Mouse (Mus musculus): ENCODE results near the gene Arhgef28. TPM values are rescaled to one million over a fixed set of nuclear protein-coding genes. Genes with fewer than 3 reads are reported as not detected.

Arhgef28 gene
- total and polyA plus RNA-seq, 3 experiments: not detected

DNA sequence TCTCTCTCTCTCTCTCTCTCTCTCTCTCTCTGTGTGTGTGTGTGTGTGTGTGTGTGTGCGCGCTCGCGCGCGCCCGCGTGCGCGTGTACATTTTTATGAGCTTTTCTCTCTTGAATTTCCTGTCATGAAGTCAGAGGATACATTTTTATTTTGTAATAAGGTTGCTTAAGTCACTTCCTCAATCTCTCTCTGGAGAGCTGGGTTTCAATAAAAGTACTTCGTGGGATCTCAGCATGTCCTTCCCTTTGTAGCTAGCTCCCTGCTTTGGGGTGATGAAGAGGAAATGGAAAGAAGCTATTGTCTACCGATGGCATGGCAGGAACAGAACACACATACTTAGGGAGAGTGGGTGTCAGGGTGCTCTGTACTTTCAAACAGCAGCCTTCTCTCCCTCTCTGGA lies 336.8 kb downstream of the Arhgef28 start:
- no peaks in the 10 kb centered on the region for H3K27me3 ChIP-seq (ENCODE audit: control insufficient read depth in 1 of 2, insufficient read depth in 2 of 2, low read length in 2 of 2)
- H3K9me3 ChIP-seq (replicated peaks; ENCODE audit: insufficient read depth, low read length): no peaks in the 10 kb centered on the region
- H3K4me3 ChIP-seq (ENCODE audit: control insufficient read depth in 1 of 2, insufficient read depth in 1 of 2, low read depth in 2 of 2, low read length in 2 of 2): no peak overlapping the region
- no peaks in the 10 kb centered on the region for H3K79me2 ChIP-seq (ENCODE audit: control insufficient read depth, insufficient read depth, low read length, poor library complexity)
- H3K27ac ChIP-seq (ENCODE audit: control insufficient read depth, low read depth, low read length): no peak overlapping the region
- DNase-seq (ENCODE audit: low read depth, low spot score): no peak
- H3K4me1 ChIP-seq (ENCODE audit: control insufficient read depth in 1 of 2, insufficient read depth in 2 of 2, low read length in 2 of 2): no peaks in the 10 kb centered on the region
- TF ChIP-seq E2F4 (IDR thresholded peaks at IDR 0.05; ENCODE audit: borderline replicate concordance, low read depth, low read length) (no peak), TCF12 (IDR thresholded peaks at IDR 0.05; ENCODE audit: low read depth, low read length) (no peak), UBTF (IDR thresholded peaks at IDR 0.05; ENCODE audit: borderline replicate concordance, insufficient read depth, low read depth, low read length) (no peak), POLR2AphosphoS2 (IDR thresholded peaks at IDR 0.05; ENCODE audit: low read length) (no peak), POLR2A (IDR thresholded peaks at IDR 0.05; ENCODE audit: control insufficient read depth in 1 of 2, insufficient read depth in 1 of 2, low read depth in 1 of 2, low read length in 2 of 2, poor library complexity in 1 of 2) (no peak), JUND (IDR thresholded peaks at IDR 0.05; ENCODE audit: low read depth, low read length) (no peak), HCFC1 (IDR thresholded peaks at IDR 0.05; ENCODE audit: low read depth, low read length) (no peak), MEF2A (IDR thresholded peaks at IDR 0.05; ENCODE audit: extremely low read depth, insufficient replicate concordance, low read depth, low read length, poor library complexity, severe bottlenecking) (no peak), MYB (IDR thresholded peaks at IDR 0.05; ENCODE audit: low read depth, low read length) (no peak), MXI1 (IDR thresholded peaks at IDR 0.05; ENCODE audit: low read depth, low read length) (no peak), SMC3 (IDR thresholded peaks at IDR 0.05; ENCODE audit: low read depth, low read length) (no peak), MAX (IDR thresholded peaks at IDR 0.05; ENCODE audit: low read length) (no peak), ZKSCAN1 (IDR thresholded peaks at IDR 0.05; ENCODE audit: low read depth, low read length) (no peak), GATA1 (IDR thresholded peaks at IDR 0.05; ENCODE audit: low read depth, low read length) (no peak), RCOR1 (IDR thresholded peaks at IDR 0.05; ENCODE audit: low read depth, low read length) (no peak), GABPA (IDR thresholded peaks at IDR 0.05; ENCODE audit: low read depth, low read length) (no peak), SIN3A (IDR thresholded peaks at IDR 0.05; ENCODE audit: low read length) (no peak), NELFE (IDR thresholded peaks at IDR 0.05; ENCODE audit: low read depth, low read length) (no peak), POLR2AphosphoS5 (IDR thresholded peaks at IDR 0.05; ENCODE audit: borderline replicate concordance, low read depth, low read length) (no peak)
- no peaks in the 10 kb centered on the region for H3K36me3 ChIP-seq (ENCODE audit: control insufficient read depth in 1 of 2, insufficient read depth in 2 of 2, low read length in 2 of 2)
- no peak overlapping the region for H3K9ac ChIP-seq (ENCODE audit: control insufficient read depth, low read depth, low read length, poor library complexity, severe bottlenecking)

DNA sequence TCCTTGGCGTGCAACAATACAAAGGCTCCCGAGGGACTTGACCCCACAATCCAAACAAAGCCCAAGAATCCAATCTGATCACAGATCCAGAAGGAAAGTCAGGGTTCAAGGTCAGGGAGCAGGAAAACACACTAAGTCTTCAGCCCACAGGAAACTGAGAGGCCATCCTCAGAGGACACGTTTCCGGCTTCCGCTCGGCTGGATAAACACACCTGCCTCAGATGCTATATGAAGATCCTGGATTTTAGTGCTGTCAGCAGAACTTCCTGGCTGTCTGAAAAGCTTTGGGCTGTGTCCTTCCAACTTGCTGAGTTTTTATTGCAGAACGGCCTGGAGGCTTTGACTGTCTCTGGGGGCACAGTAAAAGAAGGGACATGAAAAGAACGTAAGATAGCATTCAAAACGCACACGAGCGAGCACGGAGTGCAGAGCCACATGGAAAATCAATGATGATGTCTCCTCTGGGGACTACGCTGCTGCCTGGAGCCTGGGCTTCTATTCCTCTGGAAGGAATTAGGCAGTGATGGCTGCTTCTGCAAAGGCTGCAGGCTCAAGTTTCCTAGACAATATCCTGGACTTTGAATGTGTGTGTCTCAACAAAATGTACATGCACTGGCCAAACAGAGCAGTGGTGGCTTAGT lies 338.8 kb downstream of the Arhgef28 start:
- Histone ChIP-seq H3K4me1 (ENCODE audit: control insufficient read depth in 1 of 2, insufficient read depth in 2 of 2, low read length in 2 of 2) (no peaks in the 10 kb centered on the region), H3K4me3 (ENCODE audit: control insufficient read depth in 1 of 2, insufficient read depth in 1 of 2, low read depth in 2 of 2, low read length in 2 of 2) (no peak overlapping the region), H3K9me3 (replicated peaks; ENCODE audit: insufficient read depth, low read length) (no peaks in the 10 kb centered on the region), H3K9ac (ENCODE audit: control insufficient read depth, low read depth, low read length, poor library complexity, severe bottlenecking) (no peak overlapping the region), H3K36me3 (ENCODE audit: control insufficient read depth in 1 of 2, insufficient read depth in 2 of 2, low read length in 2 of 2) (no peaks in the 10 kb centered on the region), H3K27ac (ENCODE audit: control insufficient read depth, low read depth, low read length) (no peak overlapping the region), H3K27me3 (ENCODE audit: control insufficient read depth in 1 of 2, insufficient read depth in 2 of 2, low read length in 2 of 2) (no peaks in the 10 kb centered on the region), H3K79me2 (ENCODE audit: control insufficient read depth, insufficient read depth, low read length, poor library complexity) (no peaks in the 10 kb centered on the region)
- DNase-seq (ENCODE audit: low read depth, low spot score): no peak
- TF ChIP-seq USF2 (IDR thresholded peaks at IDR 0.05; ENCODE audit: borderline replicate concordance in 1 of 2, insufficient read depth in 1 of 2, low read depth in 1 of 2, low read length in 2 of 2): no peak
- TF ChIP-seq POLR2A (IDR thresholded peaks at IDR 0.05; ENCODE audit: control insufficient read depth in 1 of 2, insufficient read depth in 1 of 2, low read depth in 1 of 2, low read length in 2 of 2, poor library complexity in 1 of 2): no peak
- no peak for TF ChIP-seq ZNF384 (IDR thresholded peaks at IDR 0.05; ENCODE audit: low read depth, low read length)
- TF ChIP-seq RCOR1 (IDR thresholded peaks at IDR 0.05; ENCODE audit: low read depth, low read length): no peak
- no peak for TF ChIP-seq SIN3A (IDR thresholded peaks at IDR 0.05; ENCODE audit: low read length)
- no peak for TF ChIP-seq CHD2 (IDR thresholded peaks at IDR 0.05; ENCODE audit: low read length)
- TF ChIP-seq TAL1 (IDR thresholded peaks at IDR 0.05; ENCODE audit: low read length): no peak
- no peak for TF ChIP-seq GABPA (IDR thresholded peaks at IDR 0.05; ENCODE audit: low read depth, low read length)
- no peak for TF ChIP-seq CHD1 (IDR thresholded peaks at IDR 0.05; ENCODE audit: low read depth, low read length)
- no peak for TF ChIP-seq POLR2AphosphoS5 (IDR thresholded peaks at IDR 0.05; ENCODE audit: borderline replicate concordance, low read depth, low read length)
